Mouse (Mus musculus): ENCODE data around the gene Timm8a2. TPM values are rescaled to one million over a fixed set of nuclear protein-coding genes. Genes with fewer than 3 reads are reported as not detected.

The Timm8a2 gene
- polyA plus RNA-seq, 1 experiment from 2014 or later = not detected

- DNase-seq (ENCODE audit: low spot score) = no peak
- no peak overlapping the region for H3K4me2 ChIP-seq (ENCODE audit: low read depth, low read length)
- no peaks in the 10 kb centered on the region for H3K36me3 ChIP-seq (ENCODE audit: control insufficient read depth, insufficient read depth, low read length)
- no peaks in the 10 kb centered on the region for H3K4me1 ChIP-seq (ENCODE audit: control insufficient read depth, insufficient read depth, low read length)
- no peak overlapping the region for H3K4me3 ChIP-seq (ENCODE audit: low read depth, low read length)
- WGBS = 81% methylated on average over 2 of the region's 2 CpGs
- H3K9ac ChIP-seq (ENCODE audit: low read depth, low read length) = no peak overlapping the region
- H3K27ac ChIP-seq (replicated peaks; ENCODE audit: low read depth, low read length) = no peak overlapping the region
- no peak for ATAC-seq (ENCODE audit: low read depth)
- H3K9me3 ChIP-seq (ENCODE audit: control insufficient read depth, low read length) = no peaks in the 10 kb centered on the region
- H3K27me3 ChIP-seq (replicated peaks; ENCODE audit: control insufficient read depth, insufficient read depth, low read length) = no peaks in the 10 kb centered on the region
Measured at GRCm38 (mm10) chr14:122035860-122036259, 1.4 kb downstream of the Timm8a2 start.

- H3K4me3 ChIP-seq (ENCODE audit: low read depth, low read length) = no peak overlapping the region
- H3K27me3 ChIP-seq (replicated peaks; ENCODE audit: control insufficient read depth, insufficient read depth, low read length) = no peaks in the 10 kb centered on the region
- no peak overlapping the region for H3K4me2 ChIP-seq (ENCODE audit: low read depth, low read length)
- DNase-seq (ENCODE audit: low spot score) (no peak), ATAC-seq (ENCODE audit: low read depth) (no peak)
- no peak overlapping the region for H3K9ac ChIP-seq (ENCODE audit: low read depth, low read length)
- H3K9me3 ChIP-seq (ENCODE audit: control insufficient read depth, low read length) = no peaks in the 10 kb centered on the region
- H3K36me3 ChIP-seq (ENCODE audit: control insufficient read depth, insufficient read depth, low read length) = no peaks in the 10 kb centered on the region
- WGBS = 77% methylated on average over 13 of the region's 13 CpGs
- H3K27ac ChIP-seq (replicated peaks; ENCODE audit: low read depth, low read length) = no peak overlapping the region
- H3K4me1 ChIP-seq (ENCODE audit: control insufficient read depth, insufficient read depth, low read length) = no peaks in the 10 kb centered on the region
Measured at GRCm38 (mm10) chr14:122038874-122039647, 4.6 kb downstream of the Timm8a2 start.

GRCm38 (mm10) chr14:122041413-122041825, 6.9 kb downstream of the Timm8a2 start:
- no peaks in the 10 kb centered on the region for H3K4me1 ChIP-seq (ENCODE audit: control insufficient read depth, insufficient read depth, low read length)
- WGBS = 93% methylated on average over 3 of the region's 3 CpGs
- H3K4me2 ChIP-seq (ENCODE audit: low read depth, low read length) = no peak overlapping the region
- no peak overlapping the region for H3K9ac ChIP-seq (ENCODE audit: low read depth, low read length)
- no peaks in the 10 kb centered on the region for H3K9me3 ChIP-seq (ENCODE audit: control insufficient read depth, low read length)
- no peaks in the 10 kb centered on the region for H3K36me3 ChIP-seq (ENCODE audit: control insufficient read depth, insufficient read depth, low read length)
- ATAC-seq (ENCODE audit: low read depth) = no peak
- no peak overlapping the region for H3K27ac ChIP-seq (replicated peaks; ENCODE audit: low read depth, low read length)
- H3K4me3 ChIP-seq (ENCODE audit: low read depth, low read length) = no peak overlapping the region
- no peaks in the 10 kb centered on the region for H3K27me3 ChIP-seq (replicated peaks; ENCODE audit: control insufficient read depth, insufficient read depth, low read length)
- no peak for DNase-seq (ENCODE audit: low spot score)

GRCm38 (mm10) chr14:122042142-122042694, 7.7 kb downstream of the Timm8a2 start:
- H3K9me3 ChIP-seq (ENCODE audit: control insufficient read depth, low read length) = no peaks in the 10 kb centered on the region
- H3K27me3 ChIP-seq (replicated peaks; ENCODE audit: control insufficient read depth, insufficient read depth, low read length) = no peaks in the 10 kb centered on the region
- H3K4me1 ChIP-seq (ENCODE audit: control insufficient read depth, insufficient read depth, low read length) = no peaks in the 10 kb centered on the region
- no peak overlapping the region for H3K9ac ChIP-seq (ENCODE audit: low read depth, low read length)
- no peak overlapping the region for H3K27ac ChIP-seq (replicated peaks; ENCODE audit: low read depth, low read length)
- no peak for ATAC-seq (ENCODE audit: low read depth)
- H3K4me3 ChIP-seq (ENCODE audit: low read depth, low read length) = no peak overlapping the region
- 82% methylated on average over 8 of the region's 8 CpGs for WGBS
- no peak for DNase-seq (ENCODE audit: low spot score)
- no peak overlapping the region for H3K4me2 ChIP-seq (ENCODE audit: low read depth, low read length)
- no peaks in the 10 kb centered on the region for H3K36me3 ChIP-seq (ENCODE audit: control insufficient read depth, insufficient read depth, low read length)

- Histone ChIP-seq H3K27ac (replicated peaks; ENCODE audit: low read depth, low read length) (no peak overlapping the region), H3K9ac (ENCODE audit: low read depth, low read length) (no peak overlapping the region), H3K4me1 (ENCODE audit: control insufficient read depth, insufficient read depth, low read length) (no peaks in the 10 kb centered on the region), H3K9me3 (ENCODE audit: control insufficient read depth, low read length) (no peaks in the 10 kb centered on the region), H3K27me3 (replicated peaks; ENCODE audit: control insufficient read depth, insufficient read depth, low read length) (no peaks in the 10 kb centered on the region), H3K36me3 (ENCODE audit: control insufficient read depth, insufficient read depth, low read length) (no peaks in the 10 kb centered on the region), H3K4me2 (ENCODE audit: low read depth, low read length) (no peak overlapping the region), H3K4me3 (ENCODE audit: low read depth, low read length) (no peak overlapping the region)
- 81% methylated on average over 7 of the region's 8 CpGs for WGBS
- ATAC-seq (ENCODE audit: low read depth) (no peak), DNase-seq (ENCODE audit: low spot score) (no peak)
Measured at GRCm38 (mm10) chr14:122047784-122048183, 13.3 kb downstream of the Timm8a2 start.

GRCm38 (mm10) chr14:122048816-122049215, 14.3 kb downstream of the Timm8a2 start:
- Histone ChIP-seq H3K4me3 (ENCODE audit: low read depth, low read length) (no peak overlapping the region), H3K27ac (replicated peaks; ENCODE audit: low read depth, low read length) (no peak overlapping the region), H3K9me3 (ENCODE audit: control insufficient read depth, low read length) (no peaks in the 10 kb centered on the region), H3K36me3 (ENCODE audit: control insufficient read depth, insufficient read depth, low read length) (no peaks in the 10 kb centered on the region), H3K27me3 (replicated peaks; ENCODE audit: control insufficient read depth, insufficient read depth, low read length) (no peaks in the 10 kb centered on the region), H3K9ac (ENCODE audit: low read depth, low read length) (no peak overlapping the region), H3K4me2 (ENCODE audit: low read depth, low read length) (no peak overlapping the region), H3K4me1 (ENCODE audit: control insufficient read depth, insufficient read depth, low read length) (no peaks in the 10 kb centered on the region)
- ATAC-seq (ENCODE audit: low read depth) = no peak
- WGBS = 79% methylated on average over 9 of the region's 9 CpGs
- no peak for DNase-seq (ENCODE audit: low spot score)

GRCm38 (mm10) chr14:122052896-122053635, 18.6 kb downstream of the Timm8a2 start:
- no peak overlapping the region for H3K4me3 ChIP-seq (ENCODE audit: low read depth, low read length)
- H3K27me3 ChIP-seq (replicated peaks; ENCODE audit: control insufficient read depth, insufficient read depth, low read length) = no peaks in the 10 kb centered on the region
- ATAC-seq (ENCODE audit: low read depth) = no peak
- no peaks in the 10 kb centered on the region for H3K36me3 ChIP-seq (ENCODE audit: control insufficient read depth, insufficient read depth, low read length)
- 83% methylated on average over 9 of the region's 9 CpGs for WGBS
- H3K27ac ChIP-seq (replicated peaks; ENCODE audit: low read depth, low read length) = no peak overlapping the region
- no peaks in the 10 kb centered on the region for H3K9me3 ChIP-seq (ENCODE audit: control insufficient read depth, low read length)
- no peaks in the 10 kb centered on the region for H3K4me1 ChIP-seq (ENCODE audit: control insufficient read depth, insufficient read depth, low read length)
- H3K4me2 ChIP-seq (ENCODE audit: low read depth, low read length) = no peak overlapping the region
- H3K9ac ChIP-seq (ENCODE audit: low read depth, low read length) = no peak overlapping the region
- DNase-seq (ENCODE audit: low spot score) = no peak

GRCm38 (mm10) chr14:122056871-122057270, 22.4 kb downstream of the Timm8a2 start:
- Histone ChIP-seq H3K9me3 (ENCODE audit: control insufficient read depth, low read length) (no peaks in the 10 kb centered on the region), H3K27me3 (replicated peaks; ENCODE audit: control insufficient read depth, insufficient read depth, low read length) (no peaks in the 10 kb centered on the region), H3K4me1 (ENCODE audit: control insufficient read depth, insufficient read depth, low read length) (no peaks in the 10 kb centered on the region), H3K27ac (replicated peaks; ENCODE audit: low read depth, low read length) (no peak overlapping the region), H3K4me3 (ENCODE audit: low read depth, low read length) (no peak overlapping the region), H3K4me2 (ENCODE audit: low read depth, low read length) (no peak overlapping the region), H3K36me3 (ENCODE audit: control insufficient read depth, insufficient read depth, low read length) (no peaks in the 10 kb centered on the region), H3K9ac (ENCODE audit: low read depth, low read length) (no peak overlapping the region)
- ATAC-seq (ENCODE audit: low read depth) = no peak
- DNase-seq (ENCODE audit: low spot score) = no peak
- 72% methylated on average over 6 of the region's 6 CpGs for WGBS

Measured in embryonic facial prominence, embryonic 14.5 days (tissue).